Mouse (Mus musculus): ENCODE measurements around the gene Cnnm4.

Cnnm4 gene

GRCm38 (mm10) chr1:36471181-36472105, at the start of gene Cnnm4:
TSS of gene Cnnm4 (plus strand) at chr1:36471620.
- peak; percentile 73 for DNase-seq (ENCODE audit: low read depth, low spot score)

DNA sequence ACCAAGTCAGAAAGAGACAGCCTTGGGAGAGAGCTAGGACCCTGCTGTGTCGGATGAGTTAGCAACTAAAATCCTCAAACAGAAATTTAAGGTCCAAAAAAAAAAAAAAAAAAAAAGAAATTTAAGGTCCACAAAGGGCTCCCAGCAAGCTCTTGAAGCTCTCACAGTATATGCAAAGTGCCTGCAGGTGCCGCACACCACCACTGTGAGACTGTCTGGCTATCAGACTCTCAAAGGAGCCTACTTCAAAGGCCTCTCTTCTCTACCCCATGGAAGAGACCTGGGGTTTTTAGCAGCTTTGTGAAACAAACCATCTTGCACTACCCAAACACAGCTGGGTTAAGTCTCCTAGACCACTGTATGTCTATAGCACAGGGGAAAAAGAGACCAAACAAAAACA, 41.9 kb upstream of the Cnnm4 start:
- no peak for DNase-seq (ENCODE audit: low read depth, low spot score)

- no peak for DNase-seq (ENCODE audit: low read depth, low spot score)
Measured at GRCm38 (mm10) chr1:36432999-36433398, 38.4 kb upstream of the Cnnm4 start.

DNA sequence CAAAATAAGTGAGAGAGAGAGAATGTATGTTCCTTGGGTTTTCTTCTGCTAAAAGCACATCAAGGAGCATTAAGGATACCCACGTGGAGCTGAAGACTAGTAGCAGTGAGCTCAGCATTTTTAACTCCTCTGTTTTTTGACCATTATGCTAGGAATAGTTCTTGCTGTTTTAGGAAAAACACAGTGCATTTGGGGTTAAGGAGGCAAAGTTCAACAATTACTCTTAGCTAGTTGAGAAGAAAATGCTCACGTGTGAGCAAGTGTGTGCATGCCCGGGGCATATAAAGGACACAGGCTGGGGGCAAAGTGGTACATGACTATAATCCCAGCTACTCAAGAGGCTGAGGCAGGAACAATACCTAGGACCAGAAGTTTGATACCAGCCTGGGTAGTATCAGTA, 37.8 kb upstream of the Cnnm4 start:
- DNase-seq (ENCODE audit: low read depth, low spot score) = no peak

- no peak for DNase-seq (ENCODE audit: low read depth, low spot score)
Measured at GRCm38 (mm10) chr1:36435071-36435470, 36.3 kb upstream of the Cnnm4 start.

- DNase-seq (ENCODE audit: low read depth, low spot score) = no peak
Measured at GRCm38 (mm10) chr1:36436515-36436914, 34.9 kb upstream of the Cnnm4 start.

GRCm38 (mm10) chr1:36437223-36437622, 34.2 kb upstream of the Cnnm4 start:
- no peak for DNase-seq (ENCODE audit: low read depth, low spot score)

DNA sequence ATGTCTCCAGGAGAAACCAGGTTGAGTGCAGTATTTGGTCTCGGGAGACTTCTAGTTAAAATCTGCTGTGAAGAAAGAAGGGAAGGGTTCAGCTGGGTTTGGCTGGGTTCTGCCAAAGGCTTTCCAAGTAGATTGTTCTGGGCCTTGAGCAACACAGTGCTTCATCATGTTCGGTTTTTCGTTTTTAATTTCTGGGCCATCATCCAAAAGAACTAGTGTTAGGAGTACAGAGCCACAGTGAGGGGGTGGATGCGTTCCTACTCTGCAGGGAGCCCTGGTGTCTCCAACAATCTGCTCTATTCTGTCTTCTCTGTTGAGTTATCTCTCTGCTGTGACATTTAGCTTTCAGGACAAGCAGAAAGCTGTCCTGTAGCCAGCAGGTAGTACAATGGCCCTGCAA, 30.3 kb upstream of the Cnnm4 start:
- DNase-seq (ENCODE audit: low read depth, low spot score) = no peak

DNA sequence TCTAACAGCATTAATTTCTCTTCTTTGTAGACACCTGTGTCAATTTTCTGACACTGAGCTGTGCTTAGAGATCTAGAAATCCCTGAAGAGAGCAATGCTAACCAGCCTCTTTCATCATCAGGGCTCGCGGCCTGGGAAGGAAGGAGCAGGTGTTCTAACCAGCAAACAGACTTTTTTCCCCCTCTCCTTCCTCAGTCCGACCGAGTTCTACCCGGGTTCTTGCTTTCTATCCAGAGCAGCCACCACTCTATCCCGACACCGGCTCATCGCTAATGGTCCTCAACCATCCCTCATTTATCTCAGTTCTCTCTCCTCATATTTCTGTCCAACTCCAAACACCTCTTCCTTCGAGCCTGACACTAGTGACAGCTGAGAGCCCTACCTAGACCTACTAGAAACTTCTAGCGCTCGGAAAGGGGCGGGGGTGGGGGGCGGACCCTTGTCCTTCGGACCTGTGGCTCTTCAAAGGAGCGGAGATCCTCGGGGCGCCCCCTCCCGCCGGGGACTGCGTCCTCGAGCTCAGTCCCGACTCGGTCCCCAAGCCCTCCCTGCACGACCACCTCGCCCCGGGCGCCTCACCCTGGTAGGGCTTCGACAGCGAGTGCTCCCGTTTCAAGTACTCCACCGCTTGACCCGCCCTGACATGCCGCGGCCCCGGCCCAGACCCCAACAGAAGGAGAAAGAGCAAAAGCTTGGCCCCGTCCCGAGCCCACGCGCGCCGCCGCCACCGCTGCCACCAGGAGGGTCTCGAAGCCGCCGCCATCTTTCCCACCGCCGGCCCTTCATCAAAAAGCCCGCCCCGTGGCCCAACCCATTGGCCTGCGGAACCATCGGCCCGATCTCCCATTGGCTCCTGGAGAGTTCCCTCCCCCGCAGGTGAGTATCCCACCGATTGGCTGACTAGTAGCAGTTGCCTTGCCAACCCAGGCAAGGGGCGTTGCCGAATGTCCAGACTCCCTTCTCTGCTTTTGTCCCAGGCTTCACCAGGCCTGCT, 26.7 kb upstream of the Cnnm4 start, which contains the start of gene Lman2l:
Gene Lman2l (minus strand): TSS at position 801 of the 994 bp plus-strand sequence.
- DNase-seq (ENCODE audit: low read depth, low spot score) = peak; percentile 80

DNA sequence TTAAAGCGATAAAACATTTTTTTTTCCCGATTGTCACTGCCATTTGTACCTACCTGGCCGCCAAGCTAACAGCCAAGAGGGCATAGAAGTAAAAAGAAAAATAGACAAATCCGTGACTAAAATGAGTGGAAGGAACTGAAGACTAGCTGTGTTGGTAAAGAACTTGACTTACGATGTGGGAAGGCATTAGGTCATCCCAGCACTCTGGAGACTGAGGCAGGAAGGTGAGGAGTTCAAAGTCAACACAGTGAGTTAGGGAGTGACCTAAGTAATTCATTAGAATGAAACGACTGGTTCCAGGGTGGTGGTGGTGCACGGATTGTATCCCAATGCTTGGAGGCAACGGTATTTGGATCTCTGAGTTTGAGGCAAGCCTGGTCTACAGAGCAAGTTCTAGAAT, 25.9 kb upstream of the Cnnm4 start:
- DNase-seq (ENCODE audit: low read depth, low spot score) = no peak

DNA sequence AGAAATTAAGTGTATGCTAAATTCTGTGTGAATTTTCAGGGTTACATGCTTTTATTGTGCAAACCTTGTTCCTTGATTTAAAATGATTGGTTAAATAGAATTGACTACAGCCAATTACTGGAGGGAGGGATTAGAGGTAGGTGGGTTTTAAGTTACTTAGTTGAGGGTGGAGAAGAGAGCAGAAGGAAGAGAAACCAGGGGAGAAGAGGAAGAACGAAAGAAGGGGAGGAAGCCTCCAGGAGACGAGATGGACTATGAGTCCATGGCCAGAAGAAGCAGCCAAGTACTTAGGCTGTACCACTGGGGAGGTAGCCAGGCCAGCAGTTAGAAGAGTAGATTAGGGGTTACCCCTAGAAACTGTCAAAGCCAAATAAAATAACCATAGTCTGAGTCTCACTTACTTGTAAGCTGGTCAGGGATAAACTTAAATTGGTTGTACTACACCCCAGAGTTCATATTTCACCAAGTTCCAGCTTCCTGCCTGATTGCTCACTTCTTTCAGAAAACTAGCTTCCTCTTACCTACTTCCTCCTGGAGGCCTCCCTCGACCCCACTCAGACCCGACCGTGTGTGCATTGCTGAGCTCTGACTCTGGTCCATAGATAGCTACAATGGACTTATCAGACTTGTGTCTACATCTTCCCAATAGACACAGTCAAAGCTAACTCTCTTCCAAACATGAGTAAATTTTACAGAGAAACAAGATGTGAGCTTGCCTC, 25.2 kb upstream of the Cnnm4 start:
- DNase-seq (ENCODE audit: low read depth, low spot score) = no peak

DNA sequence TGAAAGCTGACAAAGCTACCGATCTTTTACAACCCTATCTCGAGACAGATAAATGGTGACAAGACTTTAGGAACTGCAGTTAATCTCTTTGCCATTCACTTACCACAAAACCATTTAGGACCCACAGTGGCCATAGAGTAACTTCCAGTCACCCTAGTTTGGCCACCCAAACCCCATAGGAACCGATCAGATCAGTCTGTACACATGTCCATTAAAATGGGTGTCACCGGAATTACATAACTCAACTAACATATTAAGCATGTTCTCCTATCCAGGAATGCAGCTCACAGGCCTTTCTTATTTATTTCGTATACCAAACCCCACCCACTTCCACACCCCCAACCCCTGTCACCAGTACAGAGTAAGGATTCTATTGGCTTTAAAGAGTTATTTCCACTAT, 24.6 kb upstream of the Cnnm4 start:
- DNase-seq (ENCODE audit: low read depth, low spot score) = no peak

DNA sequence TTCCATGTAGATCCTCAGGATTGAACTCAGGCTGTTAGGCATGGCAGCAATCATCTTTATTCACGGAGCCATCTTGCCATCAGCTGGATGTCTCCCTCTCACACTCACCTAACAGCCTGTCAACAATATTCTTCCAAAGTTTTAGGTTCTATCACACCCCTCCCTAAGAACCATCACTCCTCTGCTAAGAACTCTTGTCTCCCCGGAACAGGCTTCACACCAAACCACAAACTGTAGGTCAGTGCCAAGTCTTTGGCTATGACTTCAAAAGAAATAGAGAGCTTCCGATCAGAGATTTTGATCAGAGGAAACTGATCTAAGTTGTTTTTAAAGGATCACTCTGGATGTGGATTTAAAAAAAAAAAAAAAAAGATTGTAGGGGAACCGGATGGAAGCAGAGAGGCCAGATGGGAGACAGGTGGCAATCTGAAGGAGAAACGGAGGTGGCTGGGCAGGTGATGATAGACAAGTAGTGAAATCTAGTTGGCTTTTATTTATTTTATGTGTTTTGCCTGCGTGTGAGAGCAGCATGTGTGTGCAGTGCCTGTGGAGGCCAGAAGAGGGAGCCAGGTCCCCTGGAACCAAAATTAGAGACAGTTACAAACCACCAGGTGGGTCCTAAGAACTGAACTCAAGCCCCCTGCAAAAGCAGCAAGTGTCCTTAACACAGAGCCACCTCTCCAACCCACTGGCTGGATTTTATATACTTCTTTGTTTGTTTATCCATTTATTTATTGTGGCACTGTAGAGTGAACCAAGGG, 17.2 kb upstream of the Cnnm4 start:
- no peak for DNase-seq (ENCODE audit: low read depth, low spot score)

DNA sequence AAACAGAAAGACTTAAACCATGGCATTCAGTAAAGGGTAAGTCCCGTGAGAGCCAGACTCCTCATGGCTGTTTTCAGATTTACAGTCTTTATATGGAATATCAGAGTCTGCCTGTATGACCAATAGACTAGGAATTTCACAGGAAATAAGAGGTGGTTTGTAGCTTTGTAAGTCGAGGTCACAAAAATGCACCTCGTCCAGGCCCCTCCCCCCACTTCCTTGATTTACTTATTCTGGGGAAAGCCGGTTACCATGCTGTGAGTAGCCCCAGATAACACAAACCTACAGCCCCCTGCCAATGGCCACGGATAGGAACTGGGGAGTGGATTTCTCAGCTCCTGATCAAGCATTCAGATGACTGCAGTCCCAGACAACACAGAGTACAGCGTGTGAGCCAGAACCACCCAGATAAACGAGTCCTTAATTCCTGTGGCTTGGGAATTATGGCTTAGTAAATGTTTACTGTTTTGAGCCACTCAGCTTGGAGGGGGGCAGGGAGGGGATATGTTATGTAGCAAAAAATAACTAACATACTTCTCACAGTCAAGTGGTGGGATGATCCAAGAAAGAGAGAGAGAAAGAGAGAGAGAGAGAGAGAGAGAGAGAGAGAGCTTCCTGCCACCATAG, 13.9 kb upstream of the Cnnm4 start:
- DNase-seq (ENCODE audit: low read depth, low spot score) = no peak

- DNase-seq (ENCODE audit: low read depth, low spot score) = no peak
Measured at GRCm38 (mm10) chr1:36458169-36458568, 13.3 kb upstream of the Cnnm4 start.

- no peak for DNase-seq (ENCODE audit: low read depth, low spot score)
Measured at GRCm38 (mm10) chr1:36461829-36462228, 9.6 kb upstream of the Cnnm4 start.

DNA sequence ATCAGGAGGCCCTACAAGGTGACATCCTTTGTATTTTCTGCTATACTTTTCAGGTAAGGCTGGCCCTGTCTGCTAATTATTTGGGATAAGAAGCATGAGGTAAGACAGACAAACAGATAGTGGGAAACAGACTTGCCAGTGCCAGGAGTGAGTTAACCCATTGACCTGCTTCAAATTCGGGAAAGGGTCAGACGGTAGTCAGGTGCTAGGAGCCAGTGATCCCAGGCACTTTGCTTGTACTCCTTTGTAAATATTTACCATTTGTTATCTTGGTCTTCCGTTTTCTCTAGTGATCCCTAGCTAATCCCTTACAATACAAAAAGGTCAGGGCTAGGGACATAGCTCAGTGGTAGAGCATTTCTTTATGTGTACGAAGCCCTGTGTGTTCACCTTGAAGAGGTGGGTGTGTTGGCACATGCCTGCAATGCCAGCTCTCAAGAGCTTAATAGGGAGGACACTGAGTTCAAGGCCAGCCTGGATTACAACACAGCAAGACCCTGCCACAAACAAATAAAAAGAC, 5.7 kb upstream of the Cnnm4 start:
- DNase-seq (ENCODE audit: low read depth, low spot score) = no peak

GRCm38 (mm10) chr1:36467446-36467845, 4.0 kb upstream of the Cnnm4 start:
- DNase-seq (ENCODE audit: low read depth, low spot score) = no peak

- no peak for DNase-seq (ENCODE audit: low read depth, low spot score)
Measured at GRCm38 (mm10) chr1:36469811-36470444, 1.5 kb upstream of the Cnnm4 start.

DNA sequence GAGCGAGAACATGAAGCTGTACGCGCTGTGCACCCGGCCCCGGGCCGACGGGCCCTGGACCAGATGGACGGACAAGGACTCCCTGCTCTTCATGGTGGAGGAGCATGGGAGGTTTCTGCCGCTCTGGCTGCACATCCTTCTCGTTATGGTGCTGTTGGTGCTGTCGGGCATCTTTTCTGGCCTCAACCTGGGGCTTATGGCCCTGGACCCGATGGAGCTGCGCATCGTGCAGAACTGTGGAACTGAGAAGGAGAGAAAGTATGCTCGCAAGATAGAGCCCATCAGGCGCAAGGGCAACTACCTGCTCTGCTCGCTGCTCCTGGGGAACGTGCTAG, 653 bp downstream of the Cnnm4 start:
- no peak for DNase-seq (ENCODE audit: low read depth, low spot score)
